14 mouse cellular contexts compared by ENCODE assay signal in genomic region chr13:63382206-63382605, GRCm38 (mm10).
"Had no signal": no experiment of that assay in that cellular context is flagged by ENCODE, and none has a peak within 500 bp of the region (broad histone marks: within the 10 kb centered on the region; RNA-seq: fewer than 3 reads in every experiment).

No protein-coding gene starts in this region.

- H3K4me3 ChIP-seq: limb, embryonic 13.5 days; liver, embryonic 13.5 days; midbrain, embryonic 12.5 days; stomach, embryonic 15.5 days had no signal

- H3K9me3 ChIP-seq: liver, embryonic 13.5 days; midbrain, embryonic 12.5 days; stomach, embryonic 15.5 days had no signal

- H3K27ac ChIP-seq: kidney, postnatal 0 days; limb, embryonic 13.5 days; liver, embryonic 13.5 days; midbrain, embryonic 12.5 days; stomach, embryonic 15.5 days had no signal

- DNase-seq: kidney, adult 11 months; kidney, adult 9 months; kidney, postnatal 36 days; layer of hippocampus, adult 9-11 months; layer of hippocampus, postnatal 36 days; liver, embryonic 13.5 days; liver, postnatal 0 days; right cerebral cortex, postnatal 14 days; thymus, postnatal 36 days had no signal

- H3K4me1 ChIP-seq: limb, embryonic 13.5 days; liver, embryonic 13.5 days; midbrain, embryonic 12.5 days; stomach, embryonic 15.5 days had no signal

- H3K36me3 ChIP-seq: limb, embryonic 13.5 days; liver, embryonic 13.5 days; midbrain, embryonic 12.5 days; stomach, embryonic 15.5 days had no signal

- H3K27me3 ChIP-seq: limb, embryonic 13.5 days; liver, embryonic 13.5 days; midbrain, embryonic 12.5 days; stomach, embryonic 15.5 days had no signal

- ATAC-seq: liver, postnatal 0 days; midbrain, embryonic 16.5 days had no signal

- H3K9ac ChIP-seq: limb, embryonic 13.5 days; liver, embryonic 13.5 days; liver, postnatal 0 days; midbrain, embryonic 12.5 days; stomach, embryonic 15.5 days had no signal

- H3K4me2 ChIP-seq: limb, embryonic 13.5 days; liver, embryonic 13.5 days; midbrain, embryonic 12.5 days; stomach, embryonic 15.5 days had no signal
